Mouse (Mus musculus): ENCODE measurements around the gene Pde7b.

DNA sequence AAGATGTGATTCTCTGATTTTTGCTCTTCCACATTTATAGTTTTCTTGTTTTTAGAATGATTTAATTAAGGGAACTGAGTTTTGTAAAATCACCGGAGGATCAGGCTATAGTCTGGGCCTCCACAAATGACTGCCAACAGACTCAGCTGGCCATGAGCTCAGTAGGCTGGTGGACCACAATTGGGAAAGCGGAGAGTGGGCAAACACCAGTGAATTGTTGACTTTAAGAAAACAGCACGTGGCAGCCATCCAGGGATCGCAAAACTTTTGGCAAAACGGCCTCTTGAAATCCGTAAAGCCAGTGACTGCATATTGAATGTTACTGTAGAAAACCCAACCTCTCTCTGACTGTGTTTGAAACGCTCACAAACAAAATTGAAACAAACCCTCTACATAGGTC is 94.8 kb downstream of the Pde7b start:
- TF ChIP-seq POLR2A (IDR thresholded peaks at IDR 0.05; ENCODE audit: control insufficient read depth, extremely low read depth, insufficient read depth, low read length, poor library complexity) (no peak), CTCF (IDR thresholded peaks at IDR 0.05; ENCODE audit: borderline replicate concordance, control insufficient read depth, extremely low read depth, insufficient read depth, low read length, poor library complexity) (no peak)

All from thymus, adult 2 months (tissue).